Mouse (Mus musculus): Measurements from ENCODE around the gene Lkaaear1.

Lkaaear1 gene

GRCm38 (mm10) chr2:181698241-181698640, at the start of gene Lkaaear1:
TSS of gene Lkaaear1 (minus strand) at chr2:181698442.
- DNase-seq (ENCODE audit: low read depth, low spot score): no peak

GRCm38 (mm10) chr2:181730051-181730450, 31.8 kb upstream of the Lkaaear1 start:
- DNase-seq (ENCODE audit: low read depth, low spot score): no peak

- DNase-seq (ENCODE audit: low read depth, low spot score): no peak
Measured at GRCm38 (mm10) chr2:181727659-181728262, 29.5 kb upstream of the Lkaaear1 start.

GRCm38 (mm10) chr2:181722213-181722612, 24.0 kb upstream of the Lkaaear1 start:
- DNase-seq (ENCODE audit: low read depth, low spot score): no peak

DNA sequence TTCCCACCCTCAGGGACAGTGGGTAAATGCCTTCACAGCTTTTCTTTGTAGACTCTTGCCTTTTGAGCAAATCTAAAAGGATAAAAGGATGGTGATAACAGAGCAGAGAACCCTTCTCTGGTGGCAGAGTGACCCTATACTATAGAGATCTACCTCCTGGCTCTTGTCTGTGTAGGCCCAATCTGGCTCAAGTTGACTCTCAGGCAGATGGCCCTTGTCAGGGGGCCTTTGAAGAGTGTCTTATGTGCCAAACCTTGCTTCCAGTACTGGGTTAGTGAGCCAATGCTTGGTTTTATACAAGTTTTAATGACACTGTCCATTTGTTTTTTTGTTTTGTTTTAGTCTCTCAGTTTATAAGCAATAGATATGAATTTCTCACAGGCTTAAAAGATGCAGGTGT, 23.0 kb upstream of the Lkaaear1 start:
- DNase-seq (ENCODE audit: low read depth, low spot score): no peak

DNA sequence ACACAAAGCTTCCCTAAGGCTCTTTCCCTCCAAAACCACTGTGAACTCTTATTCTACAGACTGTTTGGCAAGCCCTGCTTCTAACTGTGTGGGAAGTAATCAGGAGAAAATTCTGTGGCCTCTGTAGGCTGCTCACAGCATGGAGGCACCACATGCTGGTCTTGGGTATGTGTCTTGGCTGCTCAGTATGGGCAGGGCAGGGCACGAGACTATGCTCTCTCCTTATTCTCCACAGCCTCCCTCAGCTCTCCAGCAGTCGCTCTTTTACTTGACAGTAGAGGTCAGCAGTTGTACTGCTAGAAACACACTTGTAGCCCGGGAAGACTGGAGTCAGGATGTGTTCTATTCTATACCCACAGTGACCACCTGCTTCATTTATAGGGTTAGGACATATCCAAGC, 21.8 kb upstream of the Lkaaear1 start:
- DNase-seq (ENCODE audit: low read depth, low spot score): no peak

GRCm38 (mm10) chr2:181716991-181717390, 18.7 kb upstream of the Lkaaear1 start:
- no peak for DNase-seq (ENCODE audit: low read depth, low spot score)

- no peak for DNase-seq (ENCODE audit: low read depth, low spot score)
Measured at GRCm38 (mm10) chr2:181715382-181715781, 17.1 kb upstream of the Lkaaear1 start.

GRCm38 (mm10) chr2:181714903-181715326, 16.7 kb upstream of the Lkaaear1 start, which contains the start of gene Oprl1:
TSS of gene Oprl1 (plus strand) at chr2:181715016.
- DNase-seq (ENCODE audit: low read depth, low spot score): peak; percentile 68

- peak; percentile 87 for DNase-seq (ENCODE audit: low read depth, low spot score)
Measured at GRCm38 (mm10) chr2:181713749-181714148, 15.5 kb upstream of the Lkaaear1 start.

DNA sequence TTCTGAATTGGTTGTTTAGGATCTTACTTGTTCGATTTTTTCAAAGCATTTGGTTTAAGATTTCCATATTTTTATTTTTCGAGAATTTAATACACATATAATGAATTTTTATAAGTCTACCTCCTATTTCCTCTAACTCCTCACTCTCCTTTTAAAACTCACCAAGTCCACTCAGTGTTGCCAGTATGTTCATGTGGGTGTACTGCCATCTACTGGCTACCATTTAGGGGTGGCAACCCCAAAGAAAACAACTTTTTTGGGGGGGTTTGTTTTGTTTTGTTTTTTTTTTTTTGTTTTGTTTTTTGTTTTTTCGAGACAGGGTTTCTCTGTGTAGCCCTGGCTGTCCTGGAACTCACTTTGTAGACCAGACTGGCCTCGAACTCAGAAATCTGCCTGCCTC, 8.4 kb upstream of the Lkaaear1 start:
- no peak for DNase-seq (ENCODE audit: low read depth, low spot score)

- DNase-seq (ENCODE audit: low read depth, low spot score): no peak
Measured at GRCm38 (mm10) chr2:181696801-181697420, 1.3 kb downstream of the Lkaaear1 start.

- DNase-seq (ENCODE audit: low read depth, low spot score): no peak
Measured at GRCm38 (mm10) chr2:181695776-181696175, 2.5 kb downstream of the Lkaaear1 start.

GRCm38 (mm10) chr2:181694581-181694980, 3.7 kb downstream of the Lkaaear1 start:
- DNase-seq (ENCODE audit: low read depth, low spot score): no peak

DNA sequence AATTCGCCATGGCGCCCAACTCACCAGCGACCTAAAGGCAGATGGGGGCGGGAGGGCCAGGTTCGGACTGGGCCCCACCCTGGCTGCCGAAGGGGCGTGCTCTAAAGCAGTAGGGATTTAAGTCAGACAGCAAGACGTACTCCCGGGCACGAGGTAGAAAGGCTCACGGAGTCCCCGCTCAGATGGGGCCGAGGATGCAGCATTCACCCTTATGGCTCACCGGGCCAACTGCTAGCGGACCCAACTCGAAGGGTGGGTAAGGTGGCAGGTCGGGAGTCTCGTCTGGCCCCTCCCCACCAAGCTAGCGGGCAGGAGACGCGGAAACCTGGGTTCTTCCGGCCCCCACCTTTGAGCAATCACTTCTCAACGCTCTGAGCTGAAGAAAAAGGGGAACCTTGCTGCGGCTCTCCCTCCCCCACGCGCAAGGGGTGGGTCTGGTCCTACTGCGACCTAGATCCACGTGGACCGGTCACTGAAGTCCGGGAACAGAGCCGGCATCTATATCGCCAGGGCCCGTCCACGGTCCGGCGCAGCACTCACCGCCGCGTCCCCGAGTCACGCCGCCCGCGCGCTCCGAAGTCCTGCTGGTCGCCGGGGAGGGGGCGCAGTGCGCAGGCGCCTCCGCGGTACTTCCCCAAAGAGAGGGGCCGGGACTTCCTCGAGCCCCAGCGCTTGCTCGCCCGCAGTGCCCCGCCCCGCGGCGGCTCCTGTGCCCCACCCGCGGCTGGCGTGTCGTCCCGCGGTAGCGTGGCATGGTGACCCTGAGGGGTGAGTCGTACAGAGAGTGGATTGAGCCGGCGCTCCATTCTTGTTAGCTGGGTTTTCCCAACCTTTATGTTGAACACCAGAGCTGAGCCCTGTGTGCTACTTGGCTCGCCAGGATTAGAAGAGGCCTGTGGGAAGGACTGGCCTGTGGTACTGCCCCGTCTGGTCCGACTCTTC, 4.6 kb downstream of the Lkaaear1 start, which contains the start of gene Rgs19:
TSS of gene Rgs19 (minus strand) at position 639 of the 942 bp plus-strand sequence.
- peak; percentile 61 for DNase-seq (ENCODE audit: low read depth, low spot score)

- no peak for DNase-seq (ENCODE audit: low read depth, low spot score)
Measured at GRCm38 (mm10) chr2:181692304-181692703, 5.9 kb downstream of the Lkaaear1 start.

DNA sequence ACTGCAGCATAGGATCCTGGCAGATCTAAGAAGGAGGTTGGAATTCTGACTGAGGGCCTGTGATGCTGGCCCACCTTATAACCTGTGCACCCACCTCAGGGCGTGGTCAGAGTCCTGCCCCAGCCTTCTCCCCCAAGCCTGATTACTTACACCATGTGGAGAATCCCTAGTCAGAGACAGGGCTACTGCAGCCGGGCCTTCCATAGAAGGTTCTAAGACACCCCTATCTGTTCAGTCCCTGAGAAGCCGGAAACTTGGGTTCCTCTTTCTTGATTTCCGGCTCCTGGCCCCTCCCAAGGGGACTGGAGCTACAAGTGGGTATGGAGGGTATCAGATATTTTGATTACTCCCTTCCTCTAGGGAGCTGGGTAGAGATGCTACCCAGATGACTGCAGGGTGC, 6.7 kb downstream of the Lkaaear1 start:
- no peak for DNase-seq (ENCODE audit: low read depth, low spot score)

DNA sequence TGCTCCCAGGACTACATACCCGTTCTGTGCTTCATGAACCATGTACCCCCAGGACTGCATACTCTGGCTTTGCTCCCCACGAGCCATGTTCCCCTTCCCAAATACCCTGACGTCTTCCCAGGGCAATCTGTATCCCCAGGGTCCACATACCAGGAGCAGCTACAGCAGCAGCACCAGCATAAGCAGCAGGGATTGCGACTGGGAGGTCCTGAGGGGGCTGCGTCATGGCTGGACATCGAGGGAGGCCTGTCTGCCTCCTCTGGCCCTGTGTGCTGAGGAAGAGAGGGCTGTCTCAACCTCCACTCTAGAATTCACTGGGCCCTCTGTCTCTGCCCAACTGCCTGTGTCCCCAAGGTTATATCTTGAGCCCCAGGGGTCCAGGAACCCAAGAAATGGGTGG, 7.2 kb downstream of the Lkaaear1 start:
- DNase-seq (ENCODE audit: low read depth, low spot score): no peak

DNA sequence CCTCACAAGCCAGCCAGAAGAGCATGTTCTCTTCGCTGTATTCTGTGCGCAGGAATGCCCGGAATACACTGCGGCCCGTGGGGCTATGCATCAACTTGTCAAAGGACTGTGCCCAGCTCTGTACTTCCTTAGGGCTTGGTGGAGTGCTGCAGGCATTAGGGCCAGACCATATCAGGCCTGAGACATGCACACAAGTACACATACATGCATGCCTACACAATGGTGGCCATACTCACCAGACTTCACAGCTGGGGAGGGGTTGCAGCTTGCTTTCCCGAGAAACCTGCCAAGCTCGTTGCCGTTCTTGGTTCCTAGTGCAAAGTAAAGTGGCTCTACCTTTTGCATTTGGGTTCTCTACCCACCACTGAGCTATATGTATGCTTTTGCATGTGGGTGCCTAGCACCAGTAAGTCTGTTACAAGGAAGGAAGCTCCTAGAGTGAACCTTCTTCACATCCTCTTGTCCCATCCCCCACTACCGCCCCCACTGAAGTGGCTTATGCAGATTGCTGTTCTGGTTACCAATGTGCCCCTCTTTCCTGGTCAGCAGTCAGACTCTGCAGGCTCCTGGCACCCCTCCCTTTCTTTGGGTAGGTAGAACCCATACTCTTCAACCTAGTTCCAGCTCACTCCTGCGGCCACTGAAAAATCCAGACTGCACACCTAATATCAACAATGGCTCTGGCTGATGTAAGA, 8.6 kb downstream of the Lkaaear1 start:
- DNase-seq (ENCODE audit: low read depth, low spot score): no peak

DNA sequence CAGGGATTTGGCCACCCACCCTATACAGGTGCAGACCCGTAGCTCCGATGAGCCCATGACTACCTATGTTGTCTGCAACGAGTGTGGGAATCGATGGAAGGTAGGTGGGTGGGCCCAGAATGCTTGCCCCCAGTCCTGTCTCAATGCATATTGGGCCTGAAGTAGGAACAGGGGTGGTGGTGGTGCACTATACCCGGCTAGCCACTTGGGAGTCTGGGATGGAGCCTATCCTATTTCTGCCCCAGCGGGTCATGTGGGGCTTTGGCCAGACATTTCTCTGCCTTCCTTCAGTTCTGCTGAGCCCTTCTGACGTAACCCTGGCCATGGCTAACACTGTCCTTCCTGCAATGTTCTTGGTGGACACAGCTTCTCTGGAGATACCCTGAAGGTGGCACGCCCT, 10.7 kb downstream of the Lkaaear1 start:
- DNase-seq (ENCODE audit: low read depth, low spot score): no peak

- no peak for DNase-seq (ENCODE audit: low read depth, low spot score)
Measured at GRCm38 (mm10) chr2:181685686-181686085, 12.6 kb downstream of the Lkaaear1 start.

GRCm38 (mm10) chr2:181684713-181685112, 13.5 kb downstream of the Lkaaear1 start:
- DNase-seq (ENCODE audit: low read depth, low spot score): no peak
